Mouse (Mus musculus) bone marrow, adult 2 months (tissue): ENCODE data around the gene Axdnd1. TPM values are rescaled to one million over a fixed set of nuclear protein-coding genes. Genes with fewer than 3 reads are reported as not detected.

Experiments used
- H3K27ac ChIP-seq: fragments of 200-500 bp; 2 replicates; pipeline ENCODE4 v1.5.1; 2012; ENCODE audit warnings: low read depth, mild to moderate bottlenecking, control low read depth, inconsistent platforms, low read length; ENCODE audit not compliant: control insufficient read depth, poor library complexity, insufficient read depth
- H3K4me1 ChIP-seq: fragments of 200-500 bp; 2 replicates; pipeline ENCODE4 v1.6.1; 2011; ENCODE audit warnings: low read length; ENCODE audit not compliant: control insufficient read depth, insufficient read depth
- H3K4me3 ChIP-seq: fragments of 200-500 bp; replicated peaks from 2 replicates; pipeline ENCODE3; 2011; ENCODE audit warnings: mild to moderate bottlenecking, low read depth, low read length, control low read depth; ENCODE audit not compliant: control insufficient read depth
- CTCF ChIP-seq: fragments of 200-500 bp; IDR thresholded peaks from 2 replicates; pipeline ENCODE4 v1.5.1; 2011; ENCODE audit warnings: low read length, control low read depth; ENCODE audit not compliant: control insufficient read depth, insufficient read depth
- POLR2A ChIP-seq: fragments of 200-500 bp; IDR thresholded peaks from 2 replicates; pipeline ENCODE4 v1.6.1; 2011; ENCODE audit warnings: low read depth, mild to moderate bottlenecking, control low read depth, low read length, borderline replicate concordance; ENCODE audit not compliant: control insufficient read depth
- WGBS: fragments of 180-500 bp; shearing (Covaris S2); methylation state at CpG from one replicate; pipeline ENCODE4 v1.1.7; 2018; 5-methylcytosine and 5-hydroxymethylcytosine counted together
- polyA plus RNA-seq: library from polyadenylated mRNA; stranded (reverse); fragments of >200 nt; gene quantifications from 2 replicates; pipeline ENCODE4 v1.2.4, GENCODE M21; 2011; ENCODE audit warnings: low replicate concordance; ENCODE audit not compliant: missing spikeins, insufficient read depth, insufficient read length

Gene Axdnd1
- polyA plus RNA-seq: 0.56 and 1.6 TPM in 2 replicates

DNA sequence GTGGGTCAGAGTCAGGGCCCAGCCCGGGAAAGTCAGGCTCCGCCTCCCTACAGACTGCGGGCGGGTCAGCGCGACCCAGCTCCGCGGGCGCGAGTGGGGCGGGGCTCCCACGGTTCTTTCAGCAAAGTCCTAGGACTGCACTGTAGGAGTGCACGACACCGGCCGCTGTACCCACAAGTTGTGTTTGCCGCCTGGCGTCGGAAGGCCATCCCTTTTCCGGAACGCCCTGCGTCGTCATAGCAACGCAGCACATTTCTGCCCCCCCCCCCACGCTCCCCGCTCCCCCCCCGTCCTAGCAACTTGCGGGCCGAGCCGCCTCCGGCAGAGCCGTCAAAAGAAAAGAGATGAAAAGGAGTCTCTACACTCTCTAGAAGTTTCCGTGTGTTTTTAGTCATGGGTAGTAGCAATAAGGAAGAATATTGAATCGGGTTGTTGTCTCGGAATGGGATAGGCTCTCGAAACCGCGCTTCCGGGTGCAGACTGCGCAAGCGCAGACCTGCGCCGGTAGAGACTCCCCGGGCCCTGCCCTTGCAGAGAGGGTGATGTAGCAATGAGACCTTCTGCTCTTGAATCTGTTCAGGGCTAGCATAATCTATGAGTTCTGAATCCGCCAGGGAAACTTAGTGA, at the start of gene Axdnd1:
Axdnd1 (minus strand) TSS at position 489 of the 627 bp plus-strand sequence.
- under 1% methylated on average over 44 of the region's 44 CpGs for WGBS
- Histone ChIP-seq H3K4me3 (peak within 1 kb of the TSS; percentile 75), H3K27ac (peak within 1 kb of the TSS; percentile 64), H3K4me1 (no peaks in the 10 kb centered on the region)
- 0 out of 2 replicates have a peak, but pooled peaks have one; percentile 16 for TF ChIP-seq POLR2A
- TF ChIP-seq CTCF: no peak

DNA sequence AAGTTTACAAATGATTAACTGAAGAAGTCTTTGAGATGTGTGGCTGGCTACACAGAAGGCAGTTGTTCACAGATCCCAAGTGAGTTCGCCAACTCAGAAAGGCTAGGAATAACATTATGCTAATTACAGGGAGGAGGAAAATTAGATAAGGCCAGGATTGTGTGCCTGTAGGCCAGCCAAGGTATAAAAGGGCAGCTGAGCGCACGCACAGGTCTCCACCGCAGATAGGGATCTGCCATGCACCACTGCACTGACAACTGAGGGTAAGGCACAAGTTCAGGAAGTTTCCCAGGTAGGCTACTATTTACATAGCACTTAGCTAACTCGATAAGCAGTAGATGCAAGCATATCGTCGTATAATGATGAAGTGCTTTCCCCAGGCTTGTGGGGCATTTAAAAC, 49.6 kb upstream of the Axdnd1 start:
- Histone ChIP-seq H3K27ac (peak overlapping the region; percentile 5; the same call in 1 of the 2 replicates), H3K4me1 (peaks cover 4% of the 10 kb centered on the region; the same call in 1 of the 2 replicates), H3K4me3 (no peak overlapping the region)
- TF ChIP-seq POLR2A (no peak), CTCF (no peak)
- 62% methylated on average over 7 of the region's 7 CpGs for WGBS

DNA sequence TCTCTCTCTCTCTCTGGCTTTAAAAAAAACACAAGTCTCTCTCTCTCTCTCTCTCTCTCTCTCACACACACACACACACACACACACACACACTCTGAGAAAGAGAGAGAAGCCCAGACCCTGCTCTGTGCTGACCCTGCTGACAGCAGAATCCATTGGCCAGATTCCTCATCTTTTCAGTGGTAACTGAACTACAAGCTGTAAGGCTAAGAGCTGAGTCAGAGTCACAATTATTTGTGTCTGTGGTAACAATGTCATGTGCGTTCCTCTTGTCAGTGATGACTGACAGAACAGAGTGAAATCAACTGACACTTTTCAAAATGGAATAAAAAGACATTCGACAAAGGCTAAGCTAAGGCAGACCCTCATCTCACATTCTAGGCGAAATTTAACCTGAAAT, 47.6 kb upstream of the Axdnd1 start:
- Histone ChIP-seq H3K27ac (no peak overlapping the region), H3K4me1 (peaks cover 4% of the 10 kb centered on the region; the same call in 1 of the 2 replicates), H3K4me3 (no peak overlapping the region)
- WGBS: 49% methylated on average over 3 of the region's 3 CpGs
- no peak for TF ChIP-seq POLR2A
- no peak for TF ChIP-seq CTCF

DNA sequence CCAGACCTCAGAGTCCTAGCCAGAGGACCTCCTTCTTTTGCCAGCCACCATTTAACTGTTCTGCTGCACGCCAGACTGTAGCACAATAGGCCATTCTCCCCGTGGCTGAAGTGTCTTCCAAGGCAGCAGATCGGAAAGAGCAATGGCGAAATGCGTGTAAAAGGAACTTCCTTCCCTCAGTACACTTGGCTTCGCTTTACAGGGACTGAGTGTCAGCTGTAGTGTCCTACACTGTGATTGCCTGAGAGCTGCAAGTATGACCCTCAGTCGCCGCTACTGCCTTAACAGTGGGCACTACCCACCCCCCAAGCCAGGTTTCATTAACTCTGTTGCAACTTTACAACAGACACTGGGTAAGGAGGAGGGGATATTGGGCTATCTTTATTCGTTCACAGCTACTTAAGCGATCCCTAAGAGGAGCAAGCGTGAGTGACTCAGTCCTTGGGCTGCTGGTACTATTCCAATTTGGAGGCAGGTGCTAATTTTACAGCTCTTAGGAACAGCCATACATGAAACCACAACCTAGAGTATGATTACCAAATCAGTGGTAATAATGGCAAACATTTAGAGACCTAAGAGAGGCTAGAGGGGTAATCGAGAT, 46.8 kb upstream of the Axdnd1 start:
- H3K4me1 ChIP-seq: peaks cover 4% of the 10 kb centered on the region; the same call in 1 of the 2 replicates
- H3K27ac ChIP-seq: peak overlapping the region; percentile 53; the same call in 1 of the 2 replicates
- WGBS: 49% methylated on average over 12 of the region's 12 CpGs
- TF ChIP-seq CTCF (no peak), POLR2A (no peak)
- no peak overlapping the region for H3K4me3 ChIP-seq

DNA sequence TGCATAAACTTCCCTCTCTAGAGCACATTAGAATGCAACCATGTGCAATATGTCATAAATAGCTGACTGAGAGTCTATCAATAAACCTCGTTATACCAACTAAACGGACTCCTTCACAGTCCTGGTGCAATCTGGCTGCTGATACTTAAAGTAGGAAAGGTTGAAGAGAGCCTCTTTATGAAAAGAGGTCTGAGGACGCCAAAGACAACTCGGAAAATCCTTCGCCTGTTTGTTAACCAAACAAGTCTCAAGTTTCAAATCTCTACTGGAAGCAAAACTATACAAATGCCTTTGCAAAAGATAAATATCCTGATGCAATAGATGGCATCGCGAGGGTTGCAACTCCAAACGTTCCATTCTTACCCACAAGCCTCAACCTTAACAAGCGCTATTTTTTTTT, 44.0 kb upstream of the Axdnd1 start:
- 74% methylated on average over 9 of the region's 9 CpGs for WGBS
- Histone ChIP-seq H3K27ac (no peak overlapping the region), H3K4me1 (peaks cover 3% of the 10 kb centered on the region; the same call in 1 of the 2 replicates), H3K4me3 (no peak overlapping the region)
- no peak for TF ChIP-seq CTCF

DNA sequence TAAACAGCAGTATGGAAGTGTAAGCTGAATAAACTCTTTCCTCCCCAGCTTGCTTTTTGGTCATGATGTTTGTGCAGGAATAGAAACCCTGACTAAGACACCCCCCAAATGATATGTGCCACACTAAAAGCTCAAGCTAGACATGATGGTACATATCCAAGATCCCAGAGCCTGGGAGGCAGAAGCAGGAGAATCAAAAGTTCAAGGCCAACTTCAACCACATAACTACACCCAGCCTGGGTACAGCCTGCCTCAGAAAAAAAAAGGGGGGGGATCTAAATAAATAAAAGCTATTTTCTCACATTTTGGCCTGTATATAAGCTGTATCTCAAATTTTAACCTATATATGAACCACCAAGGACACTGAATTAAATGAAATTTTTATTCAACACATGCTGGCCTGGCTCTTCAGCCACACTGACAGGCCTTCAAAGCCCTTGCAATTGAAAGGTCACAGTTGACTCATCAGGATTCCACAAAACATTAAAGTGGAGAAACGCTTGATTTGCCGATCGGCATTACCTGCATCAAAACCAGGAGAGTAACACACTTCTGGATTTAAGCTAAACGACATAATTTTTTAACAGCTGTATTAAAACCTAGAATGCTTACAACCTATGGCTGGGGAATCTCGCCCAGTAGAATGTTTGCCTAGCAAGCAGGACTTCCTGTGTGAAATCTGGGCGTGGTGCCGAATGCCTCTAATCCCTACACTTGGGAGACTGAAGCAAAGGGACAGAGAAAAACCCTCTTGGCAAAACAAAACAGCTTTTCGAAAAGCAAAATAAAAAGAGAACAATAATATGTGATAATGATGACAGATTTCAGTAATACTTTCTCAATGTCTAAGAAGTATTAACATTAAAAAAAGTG, 43.3 kb upstream of the Axdnd1 start:
- 76% methylated on average over 8 of the region's 8 CpGs for WGBS
- H3K4me1 ChIP-seq: peaks cover 3% of the 10 kb centered on the region; the same call in 1 of the 2 replicates
- no peak overlapping the region for H3K4me3 ChIP-seq
- no peak for TF ChIP-seq POLR2A
- no peak for TF ChIP-seq CTCF
- no peak overlapping the region for H3K27ac ChIP-seq

DNA sequence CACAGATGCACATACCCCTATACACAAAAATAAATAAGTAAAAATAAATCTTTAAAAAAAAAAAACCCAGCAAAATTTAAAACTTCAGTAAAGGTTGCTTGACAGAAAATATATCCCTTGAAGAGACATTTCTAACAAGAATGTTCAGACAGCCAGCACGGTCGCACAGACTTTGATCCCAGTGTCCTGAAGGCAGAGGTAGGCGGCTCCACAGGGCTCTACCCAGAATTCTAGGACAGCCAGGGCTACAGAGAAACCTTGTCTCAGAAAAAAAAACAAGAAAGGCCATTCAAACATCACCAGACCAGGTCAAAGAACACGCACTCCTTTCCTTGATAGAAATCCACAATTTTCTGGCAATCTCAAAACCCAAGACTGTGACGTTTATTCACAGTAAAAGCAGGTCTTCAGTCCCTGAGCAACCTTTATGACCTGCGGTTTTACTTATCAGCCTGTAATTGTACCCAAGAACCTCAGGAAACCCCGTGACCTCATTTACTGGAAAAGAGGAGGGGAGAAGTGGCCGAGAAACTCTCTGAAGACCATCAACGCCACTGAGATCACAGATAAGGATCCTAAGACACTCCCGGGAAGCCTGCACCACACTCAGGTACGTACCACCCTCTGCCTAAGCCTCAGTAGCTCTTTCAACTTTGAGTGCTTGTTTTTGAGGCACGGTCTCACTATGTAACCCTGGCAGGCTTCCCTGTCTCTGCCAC, 41.5 kb upstream of the Axdnd1 start:
- no peak for TF ChIP-seq CTCF
- no peak for TF ChIP-seq POLR2A
- WGBS: 44% methylated on average over 12 of the region's 12 CpGs
- no peak overlapping the region for H3K4me3 ChIP-seq
- peaks cover 1% of the 10 kb centered on the region for H3K4me1 ChIP-seq
- no peak overlapping the region for H3K27ac ChIP-seq
